Mouse (Mus musculus): Measurements from ENCODE around the gene Wdr95.

DNA sequence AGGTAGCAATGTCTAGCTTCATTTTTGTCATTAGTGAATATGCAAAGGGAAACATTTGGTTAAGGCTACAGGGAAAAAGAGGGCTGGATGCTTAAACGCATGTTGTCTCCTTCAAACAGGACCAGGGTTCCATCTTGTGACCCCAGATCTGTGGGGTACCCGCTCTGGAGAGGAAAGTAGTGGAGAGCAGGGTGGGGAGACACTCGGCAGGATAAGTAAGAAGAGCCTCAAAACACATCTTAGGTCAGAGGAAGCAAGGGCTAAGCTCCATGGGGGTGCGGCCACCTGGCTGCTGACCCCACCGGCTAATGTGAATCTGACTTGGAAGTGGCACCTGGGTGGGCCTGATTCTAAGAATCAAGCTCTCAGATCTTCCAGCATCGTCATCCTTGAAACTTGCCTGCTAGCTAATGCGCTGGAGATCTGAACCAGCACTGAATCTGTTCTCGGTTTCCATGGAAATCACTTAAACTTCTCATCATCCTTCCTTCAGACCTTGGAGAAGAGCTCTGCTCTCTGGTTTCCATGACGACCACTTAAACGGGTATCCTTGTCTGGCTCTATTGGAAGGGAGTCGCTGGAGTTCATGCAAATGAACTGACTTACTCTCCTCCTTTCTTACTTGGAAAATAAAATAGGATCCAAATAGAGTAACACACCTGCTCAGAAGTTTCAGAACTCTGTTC, 32.6 kb downstream of the Wdr95 start:
- TF ChIP-seq POLR2A (IDR thresholded peaks at IDR 0.05; ENCODE audit: extremely low read depth, insufficient read depth, low read length) (no peak), CTCF (IDR thresholded peaks at IDR 0.05; ENCODE audit: low read depth, low read length) (no peak)

Measured in liver, adult 2 months (tissue).